Mouse (Mus musculus) lung, embryonic 14.5 days (tissue): ENCODE measurements at regions not wholly inside any gene's neighbourhood (a gene's known extent, or its start where the extent isn't known, plus 50 kb on each side); places are given as distances from the start of the nearest gene placed in this dataset.

Source experiments
- ATAC-seq: fragments of 200-750 bp; cut with Nextera tagmentation; 2 replicates; pipeline ENCODE4 v1.8.0; 2017; ENCODE audit warnings: mild to moderate bottlenecking, moderate TSS enrichment, moderate library complexity; ENCODE audit not compliant: insufficient read depth
- DNase-seq: peaks from one replicate; pipeline ENCODE4 v3.0.0-alpha.2; 2015
- H3K27ac ChIP-seq: fragments of 300-500 bp; sonication (generic); 2 replicates; pipeline ENCODE4 v1.5.1; 2014; ENCODE audit warnings: low read depth, mild to moderate bottlenecking, moderate library complexity
- H3K27me3 ChIP-seq: fragments of 300-500 bp; sonication (generic); 2 replicates; pipeline ENCODE4 v1.6.1; 2014; ENCODE audit warnings: low read length, control low read depth; ENCODE audit not compliant: insufficient read depth
- H3K36me3 ChIP-seq: fragments of 300-500 bp; sonication (generic); 2 replicates; pipeline ENCODE4 v1.6.1; 2014; ENCODE audit warnings: control low read depth; ENCODE audit not compliant: insufficient read depth
- H3K4me1 ChIP-seq: fragments of 300-500 bp; sonication (generic); 2 replicates; pipeline ENCODE4 v1.6.1; 2014; ENCODE audit warnings: antibody characterized with exemption, control low read depth; ENCODE audit not compliant: insufficient read depth
- H3K4me2 ChIP-seq: fragments of 300-500 bp; sonication (generic); 2 replicates; pipeline ENCODE4 v1.6.1; 2014; ENCODE audit warnings: mild to moderate bottlenecking
- H3K4me3 ChIP-seq: fragments of 300-500 bp; sonication (generic); 2 replicates; pipeline ENCODE4 v1.5.1; 2014; ENCODE audit warnings: low read depth, low read length
- H3K9ac ChIP-seq: fragments of 300-500 bp; sonication (generic); 2 replicates; pipeline ENCODE4 v1.6.1; 2014
- H3K9me3 ChIP-seq: fragments of 300-500 bp; sonication (generic); 2 replicates; pipeline ENCODE4 v1.6.1; 2016; ENCODE audit warnings: low read depth, low read length, control low read depth
- CTCF ChIP-seq: IDR thresholded peaks from 2 replicates; pipeline ENCODE4 v1.5.1; 2016; ENCODE audit warnings: antibody characterized with exemption, low read depth
- WGBS: fragments of 180-500 bp; shearing (Covaris S2); extraction: QIAGEN DNeasy Blood & Tissue Kit; methylation state at CpG from one replicate; pipeline ENCODE4 v1.1.7; 2014; 5-methylcytosine and 5-hydroxymethylcytosine counted together

- H3K36me3 ChIP-seq = no peaks in the 10 kb centered on the region
- no peak overlapping the region for H3K27ac ChIP-seq
- ATAC-seq (no peak), DNase-seq (no peak)
- H3K9ac ChIP-seq = no peak overlapping the region
- no peak overlapping the region for H3K4me3 ChIP-seq
- H3K27me3 ChIP-seq = no peaks in the 10 kb centered on the region
- WGBS = 94% methylated on average over 1 of the region's 1 CpGs
- no peaks in the 10 kb centered on the region for H3K9me3 ChIP-seq
- H3K4me2 ChIP-seq = no peak overlapping the region
- TF ChIP-seq CTCF = no peak
- H3K4me1 ChIP-seq = no peaks in the 10 kb centered on the region
Observed at GRCm38 (mm10) chr8:41648276-41648675, 231.4 kb upstream of the Frg1 start.

DNA sequence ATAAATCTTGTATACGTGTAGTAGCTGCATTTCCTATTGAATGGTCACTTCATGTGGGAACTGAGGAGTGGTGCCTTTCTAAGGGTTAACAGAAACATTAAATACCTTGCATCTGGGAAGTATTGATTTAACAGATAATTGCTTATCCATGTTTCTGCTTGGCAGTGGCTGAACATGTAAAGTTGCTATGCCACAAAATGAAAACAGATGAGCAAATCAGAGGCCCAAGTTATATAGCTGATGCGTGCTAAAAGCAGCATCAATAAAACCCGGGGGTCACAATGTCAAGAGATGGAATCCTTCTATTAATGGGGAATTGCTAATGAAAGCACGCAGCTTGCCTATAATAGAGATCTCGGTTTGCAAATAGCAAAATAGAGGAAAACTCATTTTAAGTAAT lies 227.8 kb upstream of the Frg1 start:
- Histone ChIP-seq H3K9ac (no peak overlapping the region), H3K36me3 (no peaks in the 10 kb centered on the region), H3K9me3 (no peaks in the 10 kb centered on the region), H3K27ac (no peak overlapping the region), H3K4me1 (no peaks in the 10 kb centered on the region), H3K4me3 (no peak overlapping the region), H3K27me3 (no peaks in the 10 kb centered on the region), H3K4me2 (no peak overlapping the region)
- no peak for TF ChIP-seq CTCF
- WGBS = 79% methylated on average over 5 of the region's 5 CpGs
- ATAC-seq = no peak
- DNase-seq = no peak

DNA sequence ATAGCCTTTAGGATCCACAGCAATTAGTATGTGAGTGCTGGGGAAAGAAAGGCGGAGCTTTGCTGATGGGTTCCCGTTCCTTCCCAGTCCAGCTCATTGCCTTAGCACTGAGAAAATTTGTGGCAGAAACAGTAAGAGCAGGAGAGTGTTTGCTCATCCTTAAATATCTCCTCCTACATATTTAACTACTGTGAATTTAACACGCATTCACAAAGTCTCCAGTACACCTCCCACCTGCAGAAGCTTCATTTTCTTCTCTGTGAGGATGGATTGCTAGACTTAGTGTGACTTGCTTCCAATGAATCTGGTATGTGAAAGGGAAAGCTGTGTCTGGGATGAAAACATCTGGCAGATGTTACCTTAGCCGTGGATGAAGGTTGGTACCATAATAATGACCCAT lies 207.0 kb upstream of the Frg1 start:
- Histone ChIP-seq H3K9ac (no peak overlapping the region), H3K9me3 (no peaks in the 10 kb centered on the region), H3K27me3 (no peaks in the 10 kb centered on the region), H3K4me3 (no peak overlapping the region), H3K4me2 (no peak overlapping the region), H3K4me1 (no peaks in the 10 kb centered on the region), H3K27ac (no peak overlapping the region), H3K36me3 (no peaks in the 10 kb centered on the region)
- no peak for DNase-seq
- no peak for TF ChIP-seq CTCF
- ATAC-seq = no peak
- 74% methylated on average over 4 of the region's 4 CpGs for WGBS

DNA sequence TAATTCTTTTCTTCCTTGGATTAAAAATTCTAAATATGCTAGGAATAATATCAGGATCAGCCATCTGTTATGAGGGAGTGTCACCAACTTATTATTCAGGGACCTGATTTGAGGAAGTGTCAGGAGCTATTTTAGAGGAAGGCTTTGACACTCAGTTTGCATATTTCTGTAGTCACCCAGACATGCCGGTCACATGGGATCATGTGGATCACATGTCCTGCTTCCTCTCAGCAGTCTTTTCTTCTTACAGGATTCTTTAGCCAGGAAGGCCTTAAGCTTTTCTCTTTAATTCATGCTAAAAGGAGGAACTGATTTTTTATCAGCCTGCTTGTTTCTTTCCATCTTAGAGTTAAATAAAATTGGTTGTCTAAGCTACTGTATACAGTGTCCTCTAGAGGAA lies 183.4 kb upstream of the Frg1 start:
- Histone ChIP-seq H3K4me2 (no peak overlapping the region), H3K9ac (no peak overlapping the region), H3K36me3 (no peaks in the 10 kb centered on the region), H3K4me1 (no peaks in the 10 kb centered on the region), H3K27ac (no peak overlapping the region), H3K4me3 (no peak overlapping the region), H3K27me3 (no peaks in the 10 kb centered on the region), H3K9me3 (no peaks in the 10 kb centered on the region)
- ATAC-seq (no peak), DNase-seq (no peak)
- WGBS = 73% methylated on average over 1 of the region's 1 CpGs
- no peak for TF ChIP-seq CTCF

GRCm38 (mm10) chr8:41594446-41594845 lies 177.6 kb upstream of the Frg1 start:
- 81% methylated on average over 5 of the region's 5 CpGs for WGBS
- Histone ChIP-seq H3K4me3 (no peak overlapping the region), H3K27ac (no peak overlapping the region), H3K4me1 (no peaks in the 10 kb centered on the region), H3K27me3 (no peaks in the 10 kb centered on the region), H3K36me3 (no peaks in the 10 kb centered on the region), H3K9ac (no peak overlapping the region), H3K9me3 (no peaks in the 10 kb centered on the region), H3K4me2 (no peak overlapping the region)
- no peak for DNase-seq
- no peak for ATAC-seq
- no peak for TF ChIP-seq CTCF

DNA sequence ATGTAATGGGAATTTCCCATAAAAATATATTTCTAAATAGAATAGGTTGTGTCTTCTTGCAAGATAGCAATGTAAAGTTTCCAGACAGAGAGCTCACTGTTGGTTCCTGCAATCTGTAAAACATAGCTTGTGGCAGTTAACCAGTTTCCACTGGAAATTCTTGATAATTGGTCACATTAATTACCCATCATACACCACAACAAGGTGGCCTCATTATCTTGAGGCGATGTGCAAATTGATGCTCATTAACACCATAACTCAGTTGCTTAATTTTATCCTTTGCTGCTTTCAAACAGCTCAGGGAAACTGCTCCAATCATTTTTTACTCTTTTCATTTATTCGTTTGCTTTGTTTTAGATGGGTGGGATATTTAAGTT lies 176.8 kb upstream of the Frg1 start:
- no peak overlapping the region for H3K9ac ChIP-seq
- no peaks in the 10 kb centered on the region for H3K9me3 ChIP-seq
- H3K4me3 ChIP-seq = no peak overlapping the region
- H3K36me3 ChIP-seq = no peaks in the 10 kb centered on the region
- no peak overlapping the region for H3K27ac ChIP-seq
- H3K27me3 ChIP-seq = no peaks in the 10 kb centered on the region
- no peak for ATAC-seq
- no peak overlapping the region for H3K4me2 ChIP-seq
- TF ChIP-seq CTCF = no peak
- 68% methylated on average over 2 of the region's 2 CpGs for WGBS
- DNase-seq = no peak
- H3K4me1 ChIP-seq = no peaks in the 10 kb centered on the region

- ATAC-seq (no peak), DNase-seq (no peak)
- H3K36me3 ChIP-seq = no peaks in the 10 kb centered on the region
- no peaks in the 10 kb centered on the region for H3K27me3 ChIP-seq
- H3K4me3 ChIP-seq = no peak overlapping the region
- H3K27ac ChIP-seq = no peak overlapping the region
- no peak for TF ChIP-seq CTCF
- H3K4me2 ChIP-seq = no peak overlapping the region
- no peaks in the 10 kb centered on the region for H3K9me3 ChIP-seq
- whole genome bisulfite sequencing = 55% methylated on average over 6 of the region's 6 CpGs
- H3K4me1 ChIP-seq = no peaks in the 10 kb centered on the region
- no peak overlapping the region for H3K9ac ChIP-seq
Observed at GRCm38 (mm10) chr8:41592741-41593665, 176.1 kb upstream of the Frg1 start.
